Mouse (Mus musculus) hindlimb bud, embryonic 11.5 days (tissue): Measurements from ENCODE around the gene Pnpla2.

Source experiments
- DNase-seq: peaks from one replicate; pipeline ENCODE4 v3.0.0-alpha.2; 2012; ENCODE audit warnings: low read depth, low spot score; ENCODE audit errors: extremely low spot score

The Pnpla2 gene

GRCm38 (mm10) chr7:141466607-141467148 lies 11.7 kb downstream of the Pnpla2 start:
- no peak for DNase-seq

GRCm38 (mm10) chr7:141467230-141468030 lies 12.4 kb downstream of the Pnpla2 start, which contains the start of gene Cd151:
TSS of gene Cd151 (plus strand) at chr7:141467392.
- no peak for DNase-seq

GRCm38 (mm10) chr7:141468164-141468521 lies 13.1 kb downstream of the Pnpla2 start:
- DNase-seq = no peak

- no peak for DNase-seq
Measured at GRCm38 (mm10) chr7:141468522-141469211, 13.7 kb downstream of the Pnpla2 start.

DNA sequence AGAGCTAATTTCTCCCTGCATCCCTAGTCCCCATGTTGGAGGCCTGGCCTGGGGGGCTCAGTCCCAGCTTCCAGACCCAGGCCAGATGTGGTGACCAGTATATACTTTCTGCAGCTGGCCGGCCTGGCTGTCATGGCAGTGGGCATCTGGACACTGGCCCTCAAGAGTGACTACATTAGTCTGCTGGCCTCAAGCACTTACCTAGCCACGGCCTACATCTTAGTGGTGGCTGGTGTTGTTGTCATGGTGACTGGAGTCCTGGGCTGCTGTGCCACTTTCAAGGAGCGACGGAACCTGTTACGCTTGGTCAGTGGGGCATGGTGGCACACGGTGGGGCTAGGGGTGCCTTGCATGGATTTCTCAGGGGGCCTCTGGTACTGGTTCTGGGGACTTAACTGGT lies 14.4 kb downstream of the Pnpla2 start:
- DNase-seq = no peak

- DNase-seq = no peak
Measured at GRCm38 (mm10) chr7:141469901-141470636, 15.1 kb downstream of the Pnpla2 start.

DNA sequence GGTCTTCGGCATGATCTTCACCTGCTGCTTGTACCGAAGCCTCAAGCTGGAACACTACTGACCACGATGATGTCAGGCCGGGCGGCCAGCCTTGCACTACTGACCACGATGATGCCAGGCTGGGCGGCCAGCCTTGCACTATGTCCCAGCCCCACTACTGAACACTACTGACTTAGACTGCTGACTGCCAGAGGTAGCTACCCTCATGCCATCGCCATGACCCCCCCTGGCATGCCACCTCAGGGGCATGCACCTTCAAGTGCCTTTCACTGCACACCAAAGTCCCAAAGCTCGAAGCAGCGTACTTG lies 15.6 kb downstream of the Pnpla2 start:
- DNase-seq = no peak

DNA sequence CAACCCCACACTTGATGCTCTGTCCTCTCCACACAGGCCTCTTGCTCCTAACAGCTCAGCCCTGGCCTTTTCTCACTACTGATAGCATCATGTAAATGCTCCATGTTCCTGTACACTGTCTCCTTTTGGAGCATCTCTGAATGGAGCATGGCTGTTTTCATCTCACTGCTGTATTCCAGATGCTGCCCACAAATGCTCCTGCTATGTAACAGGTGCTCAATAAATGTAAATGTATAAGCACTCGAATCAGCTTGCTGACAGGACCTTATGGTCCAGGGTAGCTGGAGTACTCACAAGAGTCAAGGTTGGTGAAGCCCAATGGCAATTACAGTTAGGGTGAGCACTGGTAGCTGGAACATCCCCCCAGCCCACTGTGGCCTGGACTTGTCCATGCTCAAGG lies 16.2 kb downstream of the Pnpla2 start:
- no peak for DNase-seq

DNA sequence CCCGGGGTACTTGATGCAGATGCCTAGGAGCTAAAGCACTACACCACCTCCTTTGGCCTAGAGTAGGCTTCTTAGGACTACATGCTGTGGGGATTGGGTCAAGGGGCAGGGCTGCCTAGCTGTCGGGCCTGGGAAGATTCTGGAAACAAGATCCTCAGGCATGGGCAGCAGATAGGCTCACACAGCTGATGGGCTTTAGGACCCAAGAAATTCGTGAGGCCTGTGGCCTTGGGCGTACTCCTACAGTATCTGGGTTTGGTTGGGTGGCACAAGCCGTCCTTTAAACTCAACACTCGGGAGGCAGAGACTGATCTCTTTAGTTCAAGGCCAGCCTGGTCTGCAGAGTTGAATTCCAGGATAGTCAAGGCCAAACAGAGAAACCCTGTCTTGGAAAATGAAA lies 17.2 kb downstream of the Pnpla2 start:
- DNase-seq = no peak

GRCm38 (mm10) chr7:141472763-141473162 lies 17.8 kb downstream of the Pnpla2 start:
- DNase-seq = no peak

DNA sequence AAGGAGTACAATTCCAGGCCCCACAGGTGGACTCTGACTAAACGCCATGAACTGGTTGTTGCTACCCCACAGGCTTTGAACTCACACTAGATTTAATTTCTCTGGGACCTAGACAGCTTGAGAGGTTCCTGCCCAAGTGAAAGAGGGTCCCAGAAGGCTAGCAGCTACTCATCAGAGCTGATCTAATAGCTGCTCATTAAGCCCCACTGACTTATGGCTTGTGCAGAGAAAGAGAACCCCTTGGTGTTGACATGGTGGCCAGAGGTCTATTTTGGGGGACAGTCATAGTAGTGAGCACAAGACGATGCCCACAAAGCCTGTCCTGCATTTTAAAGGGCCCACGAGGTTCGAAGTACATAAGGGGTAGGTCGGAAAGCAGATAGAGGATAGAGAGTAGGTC lies 19.2 kb downstream of the Pnpla2 start:
- no peak for DNase-seq

DNA sequence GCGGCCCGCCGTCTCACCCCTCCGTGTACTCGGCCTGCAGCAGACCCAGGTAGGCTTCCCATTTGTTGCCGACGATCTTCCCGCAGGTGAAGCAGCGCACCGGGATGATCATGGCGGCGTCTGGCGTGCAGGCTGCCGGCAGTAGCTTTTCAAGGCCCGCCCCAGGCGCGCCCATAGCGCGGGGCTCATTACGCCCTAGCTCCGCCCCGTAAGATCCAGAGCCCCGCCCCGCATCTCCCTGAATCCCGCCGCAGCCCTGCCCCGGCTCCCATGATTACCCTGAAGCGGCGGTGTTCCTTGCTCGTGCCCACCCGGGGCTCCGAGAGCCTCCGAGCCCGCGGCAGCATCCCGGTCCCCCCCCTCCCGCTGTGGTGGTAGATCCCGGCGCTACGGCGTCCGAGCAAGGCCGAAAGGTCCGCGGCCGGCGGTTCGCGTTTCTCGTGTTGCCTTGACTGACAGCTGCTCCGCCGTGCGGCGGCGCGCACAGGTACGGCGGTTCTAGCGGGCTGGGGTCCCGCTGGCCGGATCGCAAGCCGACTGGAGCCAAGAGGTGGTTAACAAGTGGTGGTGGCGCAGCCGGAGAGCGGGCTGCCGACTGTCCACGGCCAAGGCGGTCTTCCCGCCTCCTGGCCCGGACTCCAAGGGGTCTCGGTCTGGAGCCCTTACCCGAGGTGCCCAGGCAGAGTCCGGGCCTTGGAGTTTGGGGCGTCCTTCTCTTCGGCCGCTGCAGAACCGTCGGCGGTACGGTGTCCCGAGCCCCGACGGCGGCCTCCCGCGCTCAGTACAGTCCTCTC lies 20.2 kb downstream of the Pnpla2 start, which contains the start of the genes Polr2l and Tspan4:
TSS of gene Polr2l (minus strand) at position 122 of the 794 bp plus-strand sequence.
TSS of gene Tspan4 (plus strand) at position 230 of the 794 bp plus-strand sequence.
- no peak for DNase-seq

- no peak for DNase-seq
Measured at GRCm38 (mm10) chr7:141475805-141476158, 20.8 kb downstream of the Pnpla2 start.

- no peak for DNase-seq
Measured at GRCm38 (mm10) chr7:141476226-141476980, 21.4 kb downstream of the Pnpla2 start.

GRCm38 (mm10) chr7:141476981-141477370 lies 22.0 kb downstream of the Pnpla2 start:
- DNase-seq = no peak

DNA sequence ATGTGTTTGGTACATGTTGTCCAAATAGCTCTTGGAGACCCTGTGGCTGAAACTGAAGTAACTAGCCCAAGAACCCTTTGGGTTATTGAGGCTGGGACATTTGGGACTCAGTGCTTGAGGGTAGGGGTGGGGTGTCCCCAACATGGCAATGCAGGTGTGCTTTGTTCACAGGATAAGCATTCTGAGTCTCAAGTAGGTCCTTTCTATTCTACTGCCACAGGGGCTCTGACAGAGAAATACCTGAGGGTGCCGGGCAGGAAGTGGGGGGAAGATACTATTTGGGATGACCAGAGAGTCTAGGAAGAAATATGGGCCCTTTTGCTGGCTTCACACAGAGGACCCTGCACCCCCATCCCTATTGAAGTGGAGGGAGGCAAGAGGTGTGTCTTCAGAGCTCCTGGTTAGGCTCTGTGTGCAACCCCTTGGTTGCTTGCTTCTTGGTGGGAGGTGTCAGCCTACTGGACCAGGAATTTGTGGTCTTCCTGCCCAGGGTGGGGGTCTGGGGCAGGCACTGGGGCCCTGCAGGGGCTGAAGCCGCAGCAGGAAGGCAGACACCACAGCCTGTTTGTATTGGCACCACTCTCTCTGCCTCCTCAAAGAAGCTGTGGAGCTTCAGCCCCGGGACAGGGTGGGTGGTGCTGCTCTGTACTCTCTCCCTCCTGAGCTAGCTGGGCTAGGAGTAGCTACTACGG lies 22.7 kb downstream of the Pnpla2 start:
- no peak for DNase-seq

DNA sequence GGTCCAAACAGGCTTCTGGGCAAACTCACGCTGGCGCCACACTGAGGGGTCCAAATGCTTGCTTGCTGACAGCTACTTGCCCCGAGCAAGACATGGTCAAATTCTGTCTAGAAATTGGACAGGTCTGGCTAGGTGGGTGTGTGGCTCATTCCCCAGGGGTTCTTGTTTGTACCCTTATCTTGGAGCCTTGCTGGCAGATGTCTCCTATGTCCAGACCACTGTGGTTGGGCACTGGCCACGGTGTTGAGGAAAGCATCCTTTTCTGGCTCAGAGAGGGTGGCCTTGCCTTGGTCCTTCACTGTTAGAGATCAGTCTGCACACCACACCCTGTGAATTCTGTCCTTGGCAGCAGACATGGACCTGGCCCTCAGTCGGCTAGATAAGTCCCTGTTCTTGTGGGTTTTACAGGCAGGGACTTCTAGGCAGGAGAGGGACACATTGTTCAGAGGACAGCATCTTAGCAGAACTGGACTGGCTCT lies 23.3 kb downstream of the Pnpla2 start:
- no peak for DNase-seq

GRCm38 (mm10) chr7:141480842-141481497 lies 26.0 kb downstream of the Pnpla2 start:
- no peak for DNase-seq
